Mouse (Mus musculus) cerebellum, adult (tissue): ENCODE measurements around the gene Otulinl.

Experiments used
- ATAC-seq: cut with Nextera tagmentation; 2 replicates; pipeline ENCODE4 v1.9.2; 2017; ENCODE audit warnings: mild to moderate bottlenecking, moderate library complexity, mixed read lengths; ENCODE audit not compliant: insufficient number of reproducible peaks, low FRiP score, low TSS enrichment

The Otulinl gene

GRCm38 (mm10) chr15:27683206-27683605, 1.8 kb upstream of the Otulinl start:
- ATAC-seq, result no peak

- ATAC-seq, result no peak
Observed at GRCm38 (mm10) chr15:27682619-27683018, 1.2 kb upstream of the Otulinl start.

GRCm38 (mm10) chr15:27680997-27681396, 382 bp downstream of the Otulinl start:
- ATAC-seq, result peak; percentile 65

GRCm38 (mm10) chr15:27678511-27678910, 2.9 kb downstream of the Otulinl start:
- ATAC-seq, result no peak

- no peak for ATAC-seq
Observed at GRCm38 (mm10) chr15:27677801-27678200, 3.6 kb downstream of the Otulinl start.

- no peak for ATAC-seq
Observed at GRCm38 (mm10) chr15:27676211-27676610, 5.2 kb downstream of the Otulinl start.

GRCm38 (mm10) chr15:27675122-27675521, 6.3 kb downstream of the Otulinl start:
- ATAC-seq, result no peak

GRCm38 (mm10) chr15:27674041-27674440, 7.3 kb downstream of the Otulinl start:
- no peak for ATAC-seq

GRCm38 (mm10) chr15:27673151-27673550, 8.2 kb downstream of the Otulinl start:
- ATAC-seq, result no peak

- no peak for ATAC-seq
Observed at GRCm38 (mm10) chr15:27672259-27672658, 9.1 kb downstream of the Otulinl start.

GRCm38 (mm10) chr15:27671612-27672245, 9.7 kb downstream of the Otulinl start:
- no peak for ATAC-seq

GRCm38 (mm10) chr15:27670708-27671107, 10.7 kb downstream of the Otulinl start:
- no peak for ATAC-seq

- ATAC-seq, result no peak
Observed at GRCm38 (mm10) chr15:27669931-27670411, 11.4 kb downstream of the Otulinl start.

GRCm38 (mm10) chr15:27669276-27669675, 12.1 kb downstream of the Otulinl start:
- ATAC-seq, result no peak

- no peak for ATAC-seq
Observed at GRCm38 (mm10) chr15:27668557-27668956, 12.8 kb downstream of the Otulinl start.

GRCm38 (mm10) chr15:27668001-27668461, 13.3 kb downstream of the Otulinl start:
- no peak for ATAC-seq

GRCm38 (mm10) chr15:27666911-27667539, 14.4 kb downstream of the Otulinl start:
- ATAC-seq, result no peak

- peak; percentile 59 for ATAC-seq
Observed at GRCm38 (mm10) chr15:27665392-27665911, 15.9 kb downstream of the Otulinl start.

GRCm38 (mm10) chr15:27664126-27664525, 17.3 kb downstream of the Otulinl start:
- no peak for ATAC-seq

GRCm38 (mm10) chr15:27662699-27663098, 18.7 kb downstream of the Otulinl start:
- no peak for ATAC-seq

- no peak for ATAC-seq
Observed at GRCm38 (mm10) chr15:27661696-27662095, 19.7 kb downstream of the Otulinl start.
